Mouse (Mus musculus) embryonic facial prominence, embryonic 12.5 days (tissue): ENCODE measurements at regions not wholly inside any gene's neighbourhood (a gene's known extent, or its start where the extent isn't known, plus 50 kb on each side); places are given as distances from the start of the nearest gene placed in this dataset.
"Not testable (repeated sequence)": the region's sequence is repeated elsewhere in the genome, so short reads cannot be mapped to it uniquely, and the experiment has no call there.

Source experiments
- ATAC-seq: fragments of 200-750 bp; cut with Nextera tagmentation; 2 replicates; pipeline ENCODE4 v1.8.0; 2017; ENCODE audit not compliant: insufficient number of reproducible peaks, insufficient read depth, low FRiP score, low TSS enrichment
- H3K27ac ChIP-seq: fragments of 300-500 bp; sonication (generic); 2 replicates; pipeline ENCODE4 v1.5.1; 2016; ENCODE audit warnings: mild to moderate bottlenecking
- H3K27me3 ChIP-seq: fragments of 300-500 bp; sonication (generic); 2 replicates; pipeline ENCODE4 v1.6.1; 2016; ENCODE audit warnings: mild to moderate bottlenecking, moderate library complexity
- H3K36me3 ChIP-seq: fragments of 300-500 bp; sonication (generic); 2 replicates; pipeline ENCODE4 v1.6.1; 2016; ENCODE audit warnings: mild to moderate bottlenecking
- H3K4me1 ChIP-seq: fragments of 300-500 bp; sonication (generic); 2 replicates; pipeline ENCODE4 v1.6.1; 2016
- H3K4me2 ChIP-seq: fragments of 300-500 bp; sonication (generic); replicated peaks from 2 replicates; pipeline ENCODE4 v1.6.1; 2016; ENCODE audit warnings: mild to moderate bottlenecking, moderate library complexity
- H3K4me3 ChIP-seq: fragments of 300-500 bp; sonication (generic); 2 replicates; pipeline ENCODE4 v1.5.1; 2016; ENCODE audit warnings: mild to moderate bottlenecking
- H3K9ac ChIP-seq: fragments of 300-500 bp; sonication (generic); 2 replicates; pipeline ENCODE4 v1.6.1; 2016; ENCODE audit warnings: mild to moderate bottlenecking, moderate library complexity
- H3K9me3 ChIP-seq: fragments of 300-500 bp; sonication (generic); 2 replicates; pipeline ENCODE4 v1.6.1; 2016; ENCODE audit warnings: mild to moderate bottlenecking, moderate library complexity
- WGBS: fragments of 180-500 bp; shearing (Covaris S2); methylation state at CpG from one replicate; pipeline ENCODE4 v1.1.7; 2016; 5-methylcytosine and 5-hydroxymethylcytosine counted together

GRCm38 (mm10) chr6:31140000-31140399 lies 181.1 kb upstream of the Klf14 start:
- Histone ChIP-seq H3K9ac (no peak overlapping the region), H3K4me1 (peaks cover 7% of the 10 kb centered on the region; the same call in 1 of the 2 replicates), H3K4me3 (no peak overlapping the region), H3K36me3 (no peaks in the 10 kb centered on the region), H3K27me3 (no peaks in the 10 kb centered on the region), H3K9me3 (no peaks in the 10 kb centered on the region), H3K27ac (no peak overlapping the region), H3K4me2 (no peak overlapping the region)
- ATAC-seq: no peak
- WGBS: 88% methylated on average over 9 of the region's 9 CpGs

- H3K4me2 ChIP-seq: no peak overlapping the region
- no peaks in the 10 kb centered on the region for H3K27me3 ChIP-seq
- H3K4me1 ChIP-seq: 0 out of 2 replicates have a peak, but pooled peaks cover 1% of the 10 kb centered on the region
- H3K9me3 ChIP-seq: no peaks in the 10 kb centered on the region
- no peak overlapping the region for H3K27ac ChIP-seq
- ATAC-seq: no peak
- no peaks in the 10 kb centered on the region for H3K36me3 ChIP-seq
- WGBS: 67% methylated on average over 5 of the region's 5 CpGs
- no peak overlapping the region for H3K4me3 ChIP-seq
- no peak overlapping the region for H3K9ac ChIP-seq
Measured at GRCm38 (mm10) chr6:31140593-31140992, 181.7 kb upstream of the Klf14 start.

- Histone ChIP-seq H3K27ac (no peak overlapping the region), H3K9me3 (no peaks in the 10 kb centered on the region), H3K9ac (no peak overlapping the region), H3K27me3 (no peaks in the 10 kb centered on the region), H3K4me3 (no peak overlapping the region), H3K4me2 (no peak overlapping the region), H3K4me1 (no peaks in the 10 kb centered on the region), H3K36me3 (no peaks in the 10 kb centered on the region)
- no peak for ATAC-seq
- 84% methylated on average over 6 of the region's 6 CpGs for whole genome bisulfite sequencing
Measured at GRCm38 (mm10) chr6:31141486-31141885, 182.6 kb upstream of the Klf14 start.

- not testable (repeated sequence) for H3K27me3 ChIP-seq, H3K27ac ChIP-seq, H3K4me1 ChIP-seq, H3K9me3 ChIP-seq, H3K4me3 ChIP-seq, H3K36me3 ChIP-seq, H3K9ac ChIP-seq, H3K4me2 ChIP-seq, ATAC-seq
- 92% methylated on average over 15 of the region's 15 CpGs for WGBS
Measured at GRCm38 (mm10) chr6:31142479-31143007, 183.7 kb upstream of the Klf14 start.

GRCm38 (mm10) chr6:31145687-31146086 lies 186.8 kb upstream of the Klf14 start:
- Histone ChIP-seq H3K27me3 (no peaks in the 10 kb centered on the region), H3K36me3 (no peaks in the 10 kb centered on the region), H3K9ac (no peak overlapping the region), H3K4me3 (no peak overlapping the region), H3K4me1 (no peaks in the 10 kb centered on the region), H3K4me2 (no peak overlapping the region), H3K27ac (no peak overlapping the region), H3K9me3 (no peaks in the 10 kb centered on the region)
- 80% methylated on average over 10 of the region's 10 CpGs for WGBS
- ATAC-seq: no peak

- H3K4me2 ChIP-seq: no peak overlapping the region
- H3K9me3 ChIP-seq: no peaks in the 10 kb centered on the region
- no peaks in the 10 kb centered on the region for H3K36me3 ChIP-seq
- H3K4me3 ChIP-seq: no peak overlapping the region
- no peak overlapping the region for H3K9ac ChIP-seq
- H3K27ac ChIP-seq: no peak overlapping the region
- no peak for ATAC-seq
- WGBS: 42% methylated on average over 5 of the region's 5 CpGs
- H3K27me3 ChIP-seq: no peaks in the 10 kb centered on the region
- H3K4me1 ChIP-seq: no peaks in the 10 kb centered on the region
Measured at GRCm38 (mm10) chr6:31146779-31147178, 187.9 kb upstream of the Klf14 start.

- H3K9me3 ChIP-seq: no peaks in the 10 kb centered on the region
- H3K4me3 ChIP-seq: no peak overlapping the region
- H3K36me3 ChIP-seq: no peaks in the 10 kb centered on the region
- 68% methylated on average over 10 of the region's 10 CpGs for WGBS
- no peaks in the 10 kb centered on the region for H3K4me1 ChIP-seq
- H3K4me2 ChIP-seq: no peak overlapping the region
- no peak overlapping the region for H3K9ac ChIP-seq
- no peaks in the 10 kb centered on the region for H3K27me3 ChIP-seq
- ATAC-seq: no peak
- H3K27ac ChIP-seq: no peak overlapping the region
Measured at GRCm38 (mm10) chr6:31147682-31148081, 188.8 kb upstream of the Klf14 start.

DNA sequence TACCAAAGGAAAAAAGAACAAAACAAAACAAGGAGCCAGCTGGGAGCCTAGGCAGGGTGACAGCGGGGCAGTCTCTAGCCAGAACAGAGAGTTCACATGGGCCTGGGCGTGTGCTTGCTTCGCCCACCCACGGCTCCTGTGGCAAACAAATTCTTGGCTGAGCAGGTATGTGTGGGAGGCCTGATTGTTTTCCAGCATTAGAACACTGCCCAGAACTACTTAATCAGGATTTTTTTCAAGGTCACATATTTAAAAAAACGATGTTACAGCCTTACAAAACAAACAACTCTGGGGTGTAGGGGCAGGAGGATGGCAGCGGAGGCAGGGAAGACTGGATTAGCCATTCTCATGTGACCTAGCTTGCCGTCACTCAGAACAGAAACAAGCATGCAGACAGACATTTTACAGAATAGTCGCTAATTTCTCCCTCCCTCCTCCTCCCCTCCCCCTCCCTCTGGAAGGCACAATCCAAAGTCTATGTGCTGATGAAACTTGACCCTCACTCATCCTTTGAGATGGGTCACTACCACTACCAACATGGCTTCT lies 189.5 kb upstream of the Klf14 start:
- Histone ChIP-seq H3K4me3 (no peak overlapping the region), H3K9me3 (no peaks in the 10 kb centered on the region), H3K4me1 (no peaks in the 10 kb centered on the region), H3K27ac (no peak overlapping the region), H3K36me3 (no peaks in the 10 kb centered on the region), H3K27me3 (no peaks in the 10 kb centered on the region), H3K9ac (no peak overlapping the region), H3K4me2 (no peak overlapping the region)
- ATAC-seq: no peak
- 63% methylated on average over 8 of the region's 8 CpGs for WGBS

GRCm38 (mm10) chr6:31149164-31149563 lies 190.3 kb upstream of the Klf14 start:
- Histone ChIP-seq H3K27me3 (no peaks in the 10 kb centered on the region), H3K9me3 (no peaks in the 10 kb centered on the region), H3K4me1 (no peaks in the 10 kb centered on the region), H3K4me3 (no peak overlapping the region), H3K4me2 (no peak overlapping the region), H3K36me3 (no peaks in the 10 kb centered on the region), H3K9ac (no peak overlapping the region), H3K27ac (no peak overlapping the region)
- ATAC-seq: no peak
- WGBS: 94% methylated on average over 6 of the region's 6 CpGs

DNA sequence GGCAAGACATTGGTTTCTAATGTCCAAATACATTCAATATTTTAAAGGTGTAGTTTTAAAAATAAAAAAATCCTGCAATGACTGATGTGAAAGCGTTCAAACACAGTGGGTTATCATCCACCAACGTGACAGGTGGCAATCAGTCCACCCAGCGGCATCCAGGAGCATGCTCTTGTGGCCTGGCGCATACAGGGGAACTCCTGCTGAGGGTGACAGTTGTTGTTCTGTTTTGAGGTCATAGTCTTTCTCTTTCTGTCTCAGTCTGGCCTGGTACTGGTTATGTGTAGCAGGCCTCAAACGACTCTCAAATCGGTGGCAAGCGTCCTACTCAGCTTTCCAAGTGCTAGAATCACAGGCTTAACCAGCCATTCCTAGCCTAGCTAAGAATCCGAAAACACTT lies 191.5 kb upstream of the Klf14 start:
- no peak overlapping the region for H3K27ac ChIP-seq
- 90% methylated on average over 8 of the region's 8 CpGs for WGBS
- H3K36me3 ChIP-seq: no peaks in the 10 kb centered on the region
- H3K9ac ChIP-seq: no peak overlapping the region
- no peaks in the 10 kb centered on the region for H3K27me3 ChIP-seq
- H3K4me2 ChIP-seq: no peak overlapping the region
- H3K9me3 ChIP-seq: no peaks in the 10 kb centered on the region
- no peaks in the 10 kb centered on the region for H3K4me1 ChIP-seq
- H3K4me3 ChIP-seq: no peak overlapping the region
- ATAC-seq: no peak

DNA sequence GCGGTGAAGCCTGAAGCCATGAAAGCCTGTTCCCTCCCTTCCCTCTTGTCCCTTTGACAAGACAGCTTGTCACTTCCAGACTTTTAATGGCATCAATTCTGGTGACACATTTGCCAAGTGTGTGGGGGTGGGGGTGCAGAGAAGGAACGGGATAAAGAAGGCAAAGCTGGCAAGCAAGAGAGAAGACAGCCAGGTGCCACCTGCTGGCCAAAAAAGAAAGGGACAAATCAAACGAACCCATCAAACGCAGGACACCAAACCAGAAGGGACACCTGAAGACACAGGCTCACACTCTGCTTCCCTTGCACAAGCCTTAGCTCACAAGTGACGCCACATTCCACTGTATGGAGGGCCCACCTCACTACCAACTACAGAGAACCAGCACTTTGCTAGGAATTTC lies 197.0 kb upstream of the Klf14 start:
- ATAC-seq: no peak
- H3K27me3 ChIP-seq: no peaks in the 10 kb centered on the region
- H3K4me2 ChIP-seq: no peak overlapping the region
- no peak overlapping the region for H3K4me3 ChIP-seq
- no peaks in the 10 kb centered on the region for H3K9me3 ChIP-seq
- 32% methylated on average over 5 of the region's 5 CpGs for WGBS
- no peak overlapping the region for H3K9ac ChIP-seq
- H3K36me3 ChIP-seq: no peaks in the 10 kb centered on the region
- H3K27ac ChIP-seq: no peak overlapping the region
- 0 out of 2 replicates have a peak, but pooled peaks cover 6% of the 10 kb centered on the region for H3K4me1 ChIP-seq

GRCm38 (mm10) chr6:31156999-31157398 lies 198.1 kb upstream of the Klf14 start:
- Histone ChIP-seq H3K4me1 (0 out of 2 replicates have a peak, but pooled peaks cover 6% of the 10 kb centered on the region), H3K4me2 (no peak overlapping the region), H3K27me3 (no peaks in the 10 kb centered on the region), H3K36me3 (no peaks in the 10 kb centered on the region), H3K9me3 (no peaks in the 10 kb centered on the region), H3K4me3 (no peak overlapping the region), H3K9ac (no peak overlapping the region), H3K27ac (no peak overlapping the region)
- WGBS: 87% methylated on average over 2 of the region's 2 CpGs
- ATAC-seq: no peak
